Mouse (Mus musculus) fibroblast of lung, adult 2 months (primary cell): ENCODE measurements around the gene Gpc2.

Experiments
- DNase-seq: peaks from one replicate; pipeline ENCODE4 v3.0.0-alpha.2; 2011; ENCODE audit warnings: low read depth

Gene Gpc2

DNA sequence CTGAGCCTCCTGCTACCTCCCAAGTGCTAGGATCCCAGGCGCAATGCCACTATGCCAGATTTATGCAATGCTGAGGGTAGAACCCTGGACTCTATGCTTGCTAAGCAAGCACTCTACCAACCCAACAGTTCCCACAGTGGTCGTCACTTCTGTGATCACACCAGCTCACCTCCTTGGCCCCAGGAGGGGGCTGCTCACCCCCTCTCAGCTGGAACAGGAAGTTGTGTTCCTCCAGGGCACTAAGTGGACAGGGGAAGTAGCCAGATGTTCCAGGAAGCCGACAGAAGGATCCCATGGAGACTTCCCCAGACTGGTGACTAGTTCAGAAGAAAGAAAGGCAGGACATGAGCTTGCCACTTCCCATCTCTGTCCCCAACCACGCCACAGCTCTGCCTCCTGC, 17.8 kb downstream of the Gpc2 start:
- DNase-seq: no peak

DNA sequence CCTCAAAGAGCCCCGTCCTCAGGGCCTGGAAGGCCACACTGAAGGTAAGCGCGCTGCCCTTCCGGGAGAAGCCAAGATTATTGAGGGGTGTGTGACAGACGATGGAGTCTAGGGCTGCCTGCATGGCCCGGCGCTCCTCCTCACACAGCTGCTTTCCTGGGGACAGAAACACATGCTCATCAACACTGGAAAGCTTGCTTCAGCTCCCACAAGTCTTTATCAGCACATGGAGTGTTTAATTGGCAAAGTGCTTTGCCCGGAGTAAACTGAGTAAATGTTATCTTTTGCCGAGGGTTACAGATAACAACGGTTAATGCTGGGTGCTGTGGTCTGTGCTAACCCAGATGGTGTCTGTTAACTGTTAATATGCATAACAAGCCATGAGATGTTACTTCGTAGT, 19.0 kb downstream of the Gpc2 start:
- DNase-seq: no peak

DNA sequence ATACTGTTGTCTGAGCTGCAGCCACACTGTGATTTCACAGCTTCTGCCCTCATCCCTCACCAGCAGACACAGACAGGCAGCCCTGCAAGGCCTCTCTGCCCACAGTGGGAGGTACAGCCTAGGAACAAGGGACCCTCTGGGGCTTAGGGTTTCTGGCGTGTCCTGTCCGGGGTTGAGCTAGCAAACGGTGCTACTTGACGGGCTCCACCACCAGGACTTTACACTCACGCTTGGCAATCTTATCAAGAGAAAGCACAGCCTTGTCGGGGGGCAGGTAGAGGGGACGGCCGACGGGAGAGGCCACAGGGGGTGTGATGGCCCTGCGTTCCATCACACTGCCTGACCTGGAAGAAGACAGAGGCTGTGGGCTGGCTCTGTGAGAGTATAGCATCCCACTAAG, 19.8 kb downstream of the Gpc2 start:
- no peak for DNase-seq

DNA sequence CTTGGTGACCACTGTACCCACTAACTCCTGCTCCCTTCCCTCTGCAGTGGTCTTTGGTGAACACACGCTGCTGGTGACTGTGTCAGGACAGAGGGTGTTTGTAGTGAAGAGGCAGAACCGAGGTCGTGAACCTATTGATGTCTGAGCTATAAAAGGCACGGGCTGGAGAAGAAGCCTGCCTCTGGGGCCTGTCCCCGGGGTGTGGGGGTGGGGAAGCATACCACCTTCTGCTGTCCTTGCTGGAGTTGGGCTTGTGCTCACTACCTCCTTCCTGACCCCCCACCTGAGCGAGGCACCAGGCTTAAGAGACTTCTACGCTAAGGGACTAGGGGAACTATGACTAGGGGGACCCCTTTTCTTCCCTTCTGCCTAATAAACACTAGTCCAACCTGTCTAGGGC, 20.8 kb downstream of the Gpc2 start:
- no peak for DNase-seq

DNA sequence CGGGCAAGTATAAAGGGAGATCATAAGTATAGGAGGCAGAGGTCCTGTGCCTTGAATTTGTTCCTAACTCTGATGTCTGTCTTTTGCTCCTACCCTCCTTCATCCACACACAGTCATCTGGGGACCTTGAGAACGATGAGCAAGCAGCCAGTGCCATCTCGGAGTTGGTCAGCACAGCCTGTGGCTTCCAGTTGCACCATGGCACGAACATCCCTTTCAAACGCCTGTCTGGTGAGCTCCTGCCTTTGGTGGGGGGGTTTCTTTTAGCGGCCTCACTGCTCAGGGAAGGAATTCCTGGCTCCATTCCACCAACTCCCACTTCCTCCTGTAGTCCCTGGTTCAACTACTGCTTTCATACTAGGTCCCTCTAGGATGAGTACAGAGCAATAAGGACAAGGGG, 21.3 kb downstream of the Gpc2 start:
- no peak for DNase-seq

DNA sequence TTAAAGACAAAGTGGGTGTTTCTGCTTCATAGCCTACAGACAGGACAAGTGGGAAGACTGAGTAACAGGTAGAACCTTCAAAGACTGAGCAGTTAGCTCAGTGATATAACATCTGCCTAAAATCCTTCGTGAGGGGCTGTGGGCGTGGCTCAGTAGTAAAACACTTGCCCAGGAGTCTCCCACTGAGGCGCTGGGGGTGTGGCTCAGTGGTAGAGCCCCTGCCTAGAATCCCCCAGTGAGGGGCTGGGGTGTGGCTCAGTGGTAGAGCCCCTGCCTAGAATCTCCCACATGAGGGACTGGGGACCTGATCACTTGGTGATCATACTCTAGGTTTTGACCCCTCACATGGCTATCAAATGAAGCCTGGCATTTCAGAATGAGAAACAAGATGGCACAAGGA, 21.7 kb downstream of the Gpc2 start:
- no peak for DNase-seq

DNA sequence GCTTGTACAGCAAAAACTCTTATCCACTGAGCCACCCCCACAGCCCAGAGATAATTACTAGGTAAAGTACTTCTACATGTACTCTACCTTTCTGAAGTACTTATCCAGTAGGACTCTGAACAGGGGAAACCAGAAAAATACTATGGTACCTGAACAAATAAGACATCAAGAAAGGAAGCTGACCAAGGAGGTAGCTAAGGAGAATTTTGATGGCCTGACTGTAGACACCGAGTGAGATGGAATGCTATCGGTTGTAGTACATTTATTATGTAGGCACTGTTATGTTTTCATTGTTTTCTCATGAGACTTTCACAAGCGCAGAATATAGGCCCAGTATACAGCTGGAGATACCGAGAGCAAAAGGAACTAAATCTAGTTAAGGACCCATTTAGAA, 22.2 kb downstream of the Gpc2 start:
- DNase-seq: no peak

DNA sequence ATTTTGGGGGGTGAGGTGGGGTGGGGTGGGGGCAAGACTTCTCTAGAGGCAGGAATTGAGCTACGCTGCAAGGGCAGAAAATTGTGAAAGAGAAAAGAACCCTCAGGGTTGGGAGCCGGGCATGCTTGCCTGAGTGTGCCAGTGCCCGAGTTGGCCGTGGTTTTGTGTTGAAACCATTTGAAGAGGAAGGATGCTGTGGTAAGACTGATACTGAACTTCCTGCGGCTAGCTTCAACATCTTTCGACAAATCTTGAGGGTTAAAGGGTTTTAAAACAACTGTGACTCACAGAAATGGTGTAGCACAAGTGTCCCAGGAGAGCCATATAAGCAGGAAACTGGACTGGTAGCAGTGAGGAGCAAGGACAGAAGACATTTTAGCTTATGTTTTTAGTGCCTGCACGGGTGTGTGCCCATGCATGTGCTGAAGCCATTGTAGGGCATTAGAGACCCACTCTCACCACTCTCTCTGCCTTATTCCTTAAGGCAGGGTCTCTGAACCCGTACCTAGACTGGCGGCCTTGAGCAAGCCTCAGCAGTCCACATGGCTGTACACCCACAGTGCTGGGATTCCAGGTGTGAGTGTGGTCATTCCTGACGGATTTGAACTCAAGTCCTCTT, 22.7 kb downstream of the Gpc2 start:
- no peak for DNase-seq

DNA sequence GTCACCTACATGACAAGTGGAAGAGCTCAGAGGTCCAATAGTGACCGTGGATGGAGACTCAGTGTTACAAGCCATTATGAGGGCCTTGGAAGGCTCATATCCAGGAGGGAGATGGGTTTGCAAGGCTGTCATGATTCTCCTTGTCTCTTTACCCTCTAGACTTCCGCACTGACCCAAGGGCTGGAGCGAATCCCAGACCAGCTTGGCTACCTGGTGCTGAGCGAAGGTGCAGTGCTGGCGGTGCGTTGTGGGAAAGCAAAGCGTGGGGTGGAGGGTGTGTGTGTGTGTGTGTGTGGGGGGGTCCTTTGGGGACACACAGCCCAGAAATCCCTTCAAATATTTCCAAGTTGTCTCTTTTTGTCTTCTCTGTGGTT, 23.7 kb downstream of the Gpc2 start:
- no peak for DNase-seq

DNA sequence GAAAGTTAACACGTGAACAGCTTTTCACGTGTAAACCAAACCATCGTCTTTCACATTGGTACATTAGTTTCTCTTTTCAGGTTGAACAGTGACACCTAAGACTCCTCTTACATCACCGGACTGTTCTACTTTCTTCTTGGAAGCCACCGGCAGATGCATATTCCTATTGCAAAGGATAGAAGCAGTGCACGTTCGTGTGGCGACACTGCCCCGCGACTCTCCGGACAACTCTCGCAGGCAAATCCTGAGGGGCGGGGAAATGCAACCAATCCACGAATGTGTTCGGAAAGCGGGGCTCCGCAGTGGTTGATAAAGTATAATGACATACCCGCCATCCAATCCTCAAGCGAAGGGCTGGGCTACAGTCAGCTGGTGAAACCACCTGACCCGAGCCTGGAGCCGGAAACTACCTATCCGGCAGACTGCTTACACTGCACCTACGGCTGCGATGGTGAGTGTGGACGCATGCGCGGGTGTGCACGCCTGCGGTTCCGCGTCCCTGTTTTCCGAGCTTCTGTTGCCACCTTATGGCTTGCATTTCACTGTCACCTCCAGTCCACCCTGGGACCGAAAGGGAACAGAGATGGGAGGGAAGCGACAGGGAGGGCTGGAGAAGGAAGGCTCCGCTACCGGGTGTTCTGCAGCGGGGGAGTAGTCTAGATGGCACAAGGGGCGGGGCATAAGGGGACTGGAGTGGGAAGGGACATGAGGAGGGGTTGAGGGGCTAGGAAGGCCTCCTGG, 24.3 kb downstream of the Gpc2 start, which contains the start of gene Lamtor4:
Gene Lamtor4 (plus strand): TSS at position 130 of the 741 bp plus-strand sequence.
- peak; percentile 97 for DNase-seq

DNA sequence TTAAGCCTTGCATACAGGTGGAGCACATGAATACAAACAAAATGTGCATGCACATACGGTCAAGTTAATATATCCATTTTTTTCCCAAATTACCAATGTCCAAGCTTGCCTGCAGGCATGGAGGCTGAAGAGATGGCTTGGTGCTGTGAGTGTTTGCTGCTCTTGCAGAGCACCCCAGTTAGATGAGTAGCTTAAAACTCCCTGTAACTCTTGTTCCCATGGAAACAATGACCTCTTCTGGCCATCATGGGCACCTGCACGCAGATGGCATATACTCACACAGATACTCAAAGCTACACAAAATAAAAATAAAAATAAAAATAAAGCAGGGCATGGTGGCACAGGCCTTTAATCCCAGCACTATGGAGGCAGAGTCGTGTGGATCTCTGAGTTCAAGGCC, 26.7 kb downstream of the Gpc2 start:
- no peak for DNase-seq

DNA sequence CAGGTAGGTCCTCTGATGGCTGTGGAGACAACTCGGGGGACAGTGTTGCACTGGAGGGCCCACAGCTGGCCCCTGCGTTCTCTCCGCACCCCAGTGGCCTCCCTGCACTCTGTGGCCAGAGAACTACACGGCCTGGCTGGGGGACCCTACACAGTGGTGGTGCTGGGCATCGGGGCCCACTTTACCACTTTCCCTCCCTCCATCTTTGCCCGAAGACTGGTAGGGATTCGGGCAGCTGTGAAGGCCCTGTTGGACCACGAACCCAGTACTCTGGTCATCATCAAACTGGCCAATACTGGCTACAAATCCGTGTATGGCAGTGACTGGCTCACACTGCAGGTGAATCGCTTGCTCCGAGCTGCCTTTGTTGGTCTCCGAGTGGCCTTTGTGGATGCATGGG, 28.7 kb downstream of the Gpc2 start:
- no peak for DNase-seq

DNA sequence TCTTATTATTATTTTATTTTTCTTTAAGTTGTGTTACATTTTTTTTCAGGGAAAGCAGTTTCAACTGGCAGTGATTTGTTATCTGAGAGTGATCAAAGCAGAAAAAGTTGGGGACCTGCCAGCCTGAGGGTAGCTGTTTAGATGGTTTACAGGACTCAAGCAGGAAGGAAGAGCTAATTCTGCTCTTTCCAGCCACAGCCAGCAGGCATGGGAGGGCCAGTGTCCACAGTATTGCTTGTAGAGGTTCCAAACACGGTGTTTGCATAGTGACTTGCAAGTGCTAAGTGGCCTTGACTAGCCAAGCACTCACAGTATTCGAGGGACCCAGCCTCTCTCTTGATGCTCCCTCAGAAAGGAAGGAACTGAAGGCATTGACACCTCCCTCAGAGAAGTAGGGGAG, 38.3 kb downstream of the Gpc2 start:
- no peak for DNase-seq

DNA sequence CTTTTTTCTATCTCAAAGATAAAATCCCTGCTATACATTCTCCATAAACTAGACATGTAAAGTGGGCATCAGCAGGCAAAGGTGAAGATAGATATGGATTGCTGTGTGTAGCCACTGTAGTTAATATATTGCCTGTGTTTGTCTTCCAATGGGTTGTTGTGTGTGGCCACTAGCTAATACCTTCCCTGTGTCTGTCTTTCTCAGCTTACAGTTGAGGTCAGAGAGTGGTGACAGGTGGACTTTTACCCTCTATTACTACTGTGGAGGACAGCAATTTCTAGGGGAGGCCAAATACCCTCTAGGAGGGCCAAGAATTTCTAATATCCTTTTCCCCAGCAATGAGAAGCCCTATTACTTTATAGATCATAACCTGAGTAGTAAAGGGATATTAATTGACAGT, 45.6 kb downstream of the Gpc2 start:
- DNase-seq: no peak

DNA sequence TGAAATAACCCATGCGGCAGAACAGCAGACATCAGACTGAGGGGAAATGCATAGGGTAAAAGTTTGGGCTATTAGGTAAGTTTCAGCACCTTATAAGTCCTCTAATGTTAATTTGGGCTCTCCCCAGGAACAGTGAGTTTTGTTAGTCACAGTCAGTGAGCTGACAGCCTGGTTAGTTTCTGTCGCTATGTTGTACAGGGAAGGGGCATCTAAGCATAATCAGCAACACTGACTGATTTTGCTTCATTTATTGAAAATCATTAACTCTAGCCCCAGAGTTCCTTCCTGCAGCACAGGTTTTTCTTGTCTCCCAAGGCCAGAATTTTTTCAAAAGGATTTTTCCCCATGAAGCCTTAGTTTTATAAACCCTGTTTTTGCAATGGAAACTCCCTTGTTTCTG, 46.0 kb downstream of the Gpc2 start:
- no peak for DNase-seq

DNA sequence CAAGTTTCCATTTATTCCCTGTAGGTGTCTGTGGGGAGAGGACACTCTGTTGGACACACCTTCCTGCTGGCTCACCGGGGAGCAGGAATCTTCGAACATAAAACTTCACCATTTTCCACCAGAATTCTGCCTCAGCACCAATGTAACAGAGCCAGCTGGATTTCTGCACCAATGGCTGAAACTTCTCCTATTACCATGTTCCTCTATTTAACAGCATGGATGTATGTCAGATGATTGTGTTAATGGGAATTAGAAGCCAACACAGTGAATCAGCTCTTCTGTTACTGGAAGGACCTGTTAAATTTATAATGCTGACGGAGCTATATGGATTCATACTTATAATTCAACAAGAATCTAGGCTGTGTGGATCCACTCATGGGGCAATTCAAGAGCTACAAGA, 50.3 kb downstream of the Gpc2 start:
- DNase-seq: no peak

DNA sequence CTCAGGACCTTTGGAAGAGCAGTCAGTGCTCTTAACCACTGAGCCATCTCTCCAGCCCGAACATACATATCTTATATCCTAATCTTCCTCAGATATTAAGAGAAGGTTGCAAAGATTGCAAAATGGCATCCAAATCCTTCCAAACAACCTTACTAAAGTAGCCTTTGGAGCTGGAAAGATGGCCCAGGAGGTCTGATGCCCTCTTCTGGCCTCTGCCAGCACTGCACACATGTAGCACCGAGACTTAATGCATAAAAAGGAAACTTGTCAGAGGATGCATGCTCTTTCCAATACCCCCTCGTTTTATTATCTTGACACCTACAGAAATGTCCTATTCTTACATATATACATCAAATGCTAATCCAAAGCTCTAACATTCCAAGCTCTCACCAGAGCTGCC, 51.8 kb downstream of the Gpc2 start:
- DNase-seq: no peak

DNA sequence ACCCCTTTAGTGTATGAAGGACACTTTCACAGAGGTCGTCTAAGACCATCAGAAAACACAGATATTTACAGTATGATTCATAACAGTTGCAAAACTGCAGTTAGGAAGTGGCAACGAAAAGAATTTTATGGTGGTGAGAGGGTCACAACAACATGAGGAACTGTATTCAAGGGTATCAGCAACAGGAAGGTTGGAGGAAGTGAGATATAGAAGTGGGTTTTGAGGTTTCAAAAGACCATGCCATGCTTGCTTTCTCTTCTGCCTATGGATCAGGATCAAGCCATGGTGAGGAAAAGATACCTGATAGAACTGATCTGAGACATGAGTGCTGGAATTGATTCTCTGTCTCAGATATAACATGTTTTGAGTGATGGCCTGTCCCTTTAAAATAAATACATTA, 52.4 kb downstream of the Gpc2 start:
- DNase-seq: no peak

DNA sequence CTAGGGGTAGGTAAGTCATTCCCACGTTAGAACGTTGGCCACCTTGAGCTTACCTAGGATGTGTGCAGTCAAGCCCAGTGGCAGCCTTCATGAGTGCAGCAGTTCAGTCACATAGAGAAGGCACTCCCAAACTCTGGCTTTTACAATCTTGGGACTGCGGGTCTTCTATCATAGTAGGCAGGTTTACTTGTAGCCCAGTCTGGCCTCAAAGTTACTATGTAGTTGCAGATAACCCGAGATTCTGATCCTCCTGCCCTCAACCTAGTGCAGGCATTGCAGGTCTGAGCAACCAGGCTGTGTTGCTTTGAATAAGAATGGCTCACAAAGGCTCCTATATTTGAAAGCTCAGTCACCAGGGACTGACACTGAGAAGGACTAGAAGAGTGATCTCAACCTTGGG, 53.3 kb downstream of the Gpc2 start:
- no peak for DNase-seq

DNA sequence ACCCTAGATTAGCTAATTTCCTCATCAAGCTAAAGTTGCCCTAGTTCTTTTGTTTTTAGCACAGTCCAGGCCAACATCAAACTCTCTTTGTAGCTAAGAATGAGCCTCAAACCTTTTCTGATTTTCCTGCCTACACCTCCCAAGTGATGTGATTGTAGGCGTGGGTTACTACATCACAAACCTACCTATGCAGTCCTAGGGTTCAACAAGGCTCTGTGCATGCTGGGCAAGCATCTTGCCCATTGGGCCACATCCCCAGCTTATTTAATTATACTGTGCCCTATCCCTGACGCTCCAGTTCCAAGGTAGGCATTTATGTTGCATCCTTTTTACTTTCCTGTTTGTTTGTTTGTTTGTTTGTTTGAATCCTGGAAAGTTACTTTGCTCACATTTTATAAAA, 54.1 kb downstream of the Gpc2 start, which contains the start of gene Nxpe5:
Gene Nxpe5 (plus strand): TSS at position 199 of the 400 bp plus-strand sequence.
- DNase-seq: no peak
